Mouse (Mus musculus) heart, postnatal 0 days (tissue): ENCODE data around the gene Racgap1.

Source experiments
- CTCF ChIP-seq: IDR thresholded peaks from 2 replicates; pipeline ENCODE4 v1.5.1; 2016; ENCODE audit warnings: antibody characterized with exemption, control low read depth, low read depth
- EP300 ChIP-seq: IDR thresholded peaks from 2 replicates; pipeline ENCODE4 v1.6.1; 2016; ENCODE audit warnings: antibody characterized with exemption, low read depth

DNA sequence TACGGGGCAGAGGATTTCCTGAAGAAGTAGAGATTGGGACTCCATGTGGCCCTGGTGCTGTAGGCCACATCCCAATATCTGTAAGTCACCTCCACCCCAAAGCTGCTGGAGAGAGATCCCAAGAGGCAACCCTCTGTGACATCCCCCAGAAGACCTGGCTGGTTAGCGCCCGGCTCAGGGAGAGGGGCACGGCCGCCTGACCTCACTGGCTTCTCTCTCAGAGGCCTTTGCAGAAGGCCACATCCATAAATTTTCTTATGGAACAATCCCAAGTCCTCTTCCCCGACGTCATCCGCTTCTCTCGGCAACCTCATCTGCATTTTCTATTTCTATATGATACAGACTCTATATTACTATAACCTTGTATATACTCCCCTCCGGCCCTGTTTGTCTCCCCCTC is 48.3 kb upstream of the Racgap1 start:
- TF ChIP-seq CTCF, result no peak
- no peak for TF ChIP-seq EP300
